Mouse (Mus musculus) monocyte, adult 5-6 weeks (primary cell): Measurements from ENCODE around the gene Skint1. TPM values are rescaled to one million over a fixed set of nuclear protein-coding genes. Genes with fewer than 3 reads are reported as not detected.
"Not testable (repeated sequence)": the region's sequence is repeated elsewhere in the genome, so short reads cannot be mapped to it uniquely, and the experiment has no call there.

Experiments
- ATAC-seq: fragments of 153-309, 156-312 bp; replicated peaks from 2 replicates; pipeline ENCODE4 v1.8.0; 2017; ENCODE audit warnings: mild to moderate bottlenecking; ENCODE audit not compliant: low TSS enrichment, insufficient number of reproducible peaks, severe bottlenecking, poor library complexity, low FRiP score
- total RNA-seq: library from RNA; stranded (forward); fragments of 200-1000, 200-491, 200-594 nt; gene quantifications from 3 replicates; pipeline ENCODE4 v1.2.3, GENCODE M21; 2017

The Skint1 gene
- total RNA-seq: not detected in 3 replicates

GRCm38 (mm10) chr4:112005969-112006368 is at the start of gene Skint1:
Gene Skint1, plus strand, starts transcription at chr4:112006269.
- no peak for ATAC-seq

GRCm38 (mm10) chr4:111961309-111961708 is 44.8 kb upstream of the Skint1 start:
- no peak for ATAC-seq

- ATAC-seq: not testable (repeated sequence)
These were observed 42.8 kb upstream of the Skint1 start for GRCm38 (mm10) chr4:111963241-111963640.

GRCm38 (mm10) chr4:111963669-111964068 is 42.4 kb upstream of the Skint1 start:
- ATAC-seq: no peak

GRCm38 (mm10) chr4:111972623-111973022 is 33.4 kb upstream of the Skint1 start, which contains the start of gene Skint7:
Gene Skint7, plus strand, starts transcription at chr4:111972923.
- ATAC-seq: no peak

DNA sequence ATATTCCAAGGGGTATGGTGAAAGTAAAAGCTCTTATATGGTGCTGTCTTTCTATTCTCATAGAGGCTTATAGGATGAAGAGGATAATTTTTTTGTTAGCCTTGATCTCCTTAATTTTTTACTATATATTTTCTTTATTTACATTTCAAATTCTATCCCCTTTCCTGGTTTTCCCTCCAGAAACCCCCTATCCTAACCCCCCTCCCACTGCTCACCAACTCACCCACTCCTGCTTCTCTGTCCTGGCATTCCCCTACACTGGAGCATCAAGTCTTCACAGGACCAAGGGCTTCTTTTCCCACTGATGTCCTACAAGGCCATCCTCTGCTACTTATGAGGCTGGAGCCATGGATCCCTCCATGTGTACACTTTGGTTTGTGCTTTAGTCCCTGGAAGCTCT is 65.6 kb downstream of the Skint1 start, which contains the start of gene Skint4:
Gene Skint4, plus strand, starts transcription at position 301 of the 400 bp plus-strand sequence.
- no peak for ATAC-seq

Other genes starting within 250 kb of the Skint1 start
- gene Slc5a9, start 103.4 kb upstream of the Skint1 start, total RNA-seq: not detected in 3 replicates
- gene Skint8, start 86.9 kb upstream of the Skint1 start, total RNA-seq: not detected in 3 replicates
- not detected in 3 replicates for gene Skint7, start 33.3 kb upstream of the Skint1 start, total RNA-seq
- not detected in 3 replicates for gene Skint4, start 65.7 kb downstream of the Skint1 start, total RNA-seq
- 99.2 to 194 TPM (median 185 TPM) in 3 replicates for gene Skint3, start 226.0 kb downstream of the Skint1 start, total RNA-seq